Mouse (Mus musculus): ENCODE measurements around the gene Dnm3.

Gene Dnm3

DNA sequence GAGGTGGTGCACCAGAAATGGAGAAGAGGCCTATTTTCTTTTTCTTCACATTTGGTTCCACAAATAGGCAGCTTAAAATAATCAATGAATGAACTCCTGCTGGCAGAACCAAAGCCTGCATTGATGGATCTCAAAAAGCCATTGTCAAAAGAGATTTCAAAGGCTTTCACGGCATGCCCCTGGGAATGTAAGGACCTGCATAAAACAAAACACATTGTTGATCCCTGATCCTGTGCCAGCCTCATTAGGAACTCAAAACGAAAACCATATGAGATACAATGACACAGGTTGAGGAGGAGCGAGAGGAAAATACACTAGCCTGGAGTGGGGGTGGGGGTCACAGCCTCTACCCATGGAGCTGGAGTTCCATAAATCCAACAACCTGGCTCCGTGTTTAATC lies 153.4 kb downstream of the Dnm3 start:
- DNase-seq (ENCODE audit: low read depth), result no peak

DNA sequence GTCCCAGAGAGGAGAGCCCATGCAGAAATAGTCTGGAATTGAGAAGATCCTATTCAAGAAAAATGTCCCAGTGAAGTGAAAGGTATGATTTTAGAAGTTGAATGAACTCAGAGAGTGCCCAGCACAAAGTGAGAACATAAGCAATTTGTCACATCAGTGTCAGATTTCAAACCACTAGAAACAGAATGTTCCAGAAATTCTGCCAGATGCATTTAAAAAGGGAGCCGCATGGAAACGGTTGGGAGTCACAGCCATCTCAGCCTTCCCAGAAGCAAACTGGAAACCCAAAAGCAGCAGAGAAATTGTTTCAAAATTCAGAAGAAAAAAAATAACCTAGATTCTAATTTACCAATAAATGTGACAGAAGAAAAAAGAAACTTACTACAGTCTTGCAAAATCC lies 154.7 kb downstream of the Dnm3 start:
- no peak for DNase-seq (ENCODE audit: low read depth)

DNA sequence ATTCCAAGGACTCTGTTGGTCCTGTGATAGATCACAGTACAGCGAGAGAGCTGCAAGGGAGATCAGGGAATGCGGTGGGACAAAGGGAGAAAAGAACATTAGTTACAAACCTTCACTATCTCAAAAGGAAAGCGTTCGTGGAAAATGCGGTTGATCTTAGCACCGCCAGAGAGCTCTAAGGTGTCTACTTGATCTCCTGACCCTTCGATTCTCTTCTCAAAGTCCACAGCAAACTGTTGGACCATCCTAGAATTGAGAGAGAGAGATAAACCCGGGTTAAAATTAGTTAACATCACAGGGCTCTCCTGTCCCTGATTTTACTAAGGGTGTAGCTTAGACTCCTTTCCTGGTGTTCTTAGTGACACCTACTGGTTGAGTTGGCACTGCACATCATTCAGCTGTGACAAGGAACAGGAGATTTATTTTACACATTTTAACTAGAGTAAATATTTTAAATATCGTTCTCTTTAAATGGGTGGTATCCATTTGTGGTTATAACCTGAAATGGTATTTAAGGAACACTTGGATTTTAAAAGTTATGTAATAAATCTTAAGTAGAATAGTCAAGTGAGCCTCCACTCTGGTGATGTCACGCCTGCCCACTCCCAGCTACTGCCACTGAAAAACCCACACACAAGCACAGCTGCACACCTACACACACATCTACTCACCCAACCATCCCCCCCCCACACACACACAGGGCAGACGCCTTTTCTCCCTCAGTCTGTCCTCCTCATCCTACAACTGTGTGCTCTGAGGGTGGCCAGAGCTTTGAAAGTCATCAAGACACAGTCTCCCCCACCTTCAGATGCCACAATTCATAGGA lies 164.2 kb downstream of the Dnm3 start:
- peak; percentile 67 for DNase-seq (ENCODE audit: low read depth)

DNA sequence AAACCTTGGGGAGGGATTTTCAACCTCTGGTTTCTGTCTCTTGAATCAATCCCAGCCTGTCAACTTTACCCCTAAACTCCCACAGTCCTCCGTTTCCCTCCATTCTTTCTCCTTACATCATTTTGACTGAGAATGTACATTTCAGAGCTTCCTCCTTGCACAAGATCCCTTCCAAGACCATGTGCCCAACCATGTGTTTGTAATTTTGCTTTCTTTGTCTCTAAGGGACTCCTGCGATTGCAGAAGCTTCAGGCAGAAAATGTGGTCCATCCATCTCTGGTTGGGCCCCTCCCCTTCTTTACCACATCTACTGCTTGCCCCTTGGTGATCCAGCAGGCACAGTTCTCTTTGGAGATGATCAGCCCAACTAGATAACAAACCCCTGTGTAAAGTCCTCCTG lies 165.2 kb downstream of the Dnm3 start:
- DNase-seq (ENCODE audit: low read depth), result no peak

- no peak for DNase-seq (ENCODE audit: low read depth)
These were observed 165.7 kb downstream of the Dnm3 start for GRCm38 (mm10) chr1:162312152-162312551.

- DNase-seq (ENCODE audit: low read depth), result no peak
These were observed 172.6 kb downstream of the Dnm3 start for GRCm38 (mm10) chr1:162305247-162305646.

GRCm38 (mm10) chr1:162302480-162302879 lies 175.4 kb downstream of the Dnm3 start:
- no peak for DNase-seq (ENCODE audit: low read depth)

GRCm38 (mm10) chr1:162299558-162300319 lies 178.1 kb downstream of the Dnm3 start:
- peak; percentile 88 for DNase-seq (ENCODE audit: low read depth)

- DNase-seq (ENCODE audit: low read depth), result no peak
These were observed 179.3 kb downstream of the Dnm3 start for GRCm38 (mm10) chr1:162298527-162298926.

DNA sequence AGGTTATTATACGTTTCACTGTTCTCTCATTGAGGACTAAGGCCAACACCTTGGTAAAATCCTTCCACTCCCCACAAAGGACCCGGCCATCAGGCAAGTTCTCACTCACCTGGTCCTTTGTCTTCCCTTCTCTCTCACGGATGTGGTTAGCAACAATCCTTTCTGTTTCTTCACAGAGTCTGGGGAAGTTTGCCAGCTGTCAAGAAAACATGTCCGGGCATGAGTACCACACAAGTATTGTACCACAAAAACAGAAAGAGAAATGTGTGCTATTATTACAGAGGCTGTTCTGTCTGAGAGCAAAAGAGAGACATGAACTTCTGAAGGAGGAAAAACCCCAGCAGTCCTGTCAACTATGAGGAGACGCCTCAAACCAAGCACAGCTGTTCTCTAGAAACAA lies 182.4 kb downstream of the Dnm3 start:
- peak; percentile 83 for DNase-seq (ENCODE audit: low read depth)

DNA sequence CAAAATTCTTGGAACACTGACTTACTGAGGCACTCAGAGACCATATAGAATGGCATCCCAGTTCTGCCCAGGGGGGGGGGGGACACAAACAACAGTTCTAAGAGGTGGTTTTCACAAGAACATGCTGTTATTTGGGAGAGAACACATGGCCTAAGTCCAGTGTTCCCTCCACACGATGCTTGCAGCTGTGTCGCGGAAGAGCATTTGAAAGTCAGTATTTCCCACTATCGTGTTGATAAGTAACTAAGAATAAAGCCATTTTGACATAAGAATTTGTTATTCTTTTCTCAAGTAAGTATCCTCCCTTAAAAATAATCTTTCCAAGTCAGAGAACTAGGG lies 183.3 kb downstream of the Dnm3 start:
- DNase-seq (ENCODE audit: low read depth), result no peak

DNA sequence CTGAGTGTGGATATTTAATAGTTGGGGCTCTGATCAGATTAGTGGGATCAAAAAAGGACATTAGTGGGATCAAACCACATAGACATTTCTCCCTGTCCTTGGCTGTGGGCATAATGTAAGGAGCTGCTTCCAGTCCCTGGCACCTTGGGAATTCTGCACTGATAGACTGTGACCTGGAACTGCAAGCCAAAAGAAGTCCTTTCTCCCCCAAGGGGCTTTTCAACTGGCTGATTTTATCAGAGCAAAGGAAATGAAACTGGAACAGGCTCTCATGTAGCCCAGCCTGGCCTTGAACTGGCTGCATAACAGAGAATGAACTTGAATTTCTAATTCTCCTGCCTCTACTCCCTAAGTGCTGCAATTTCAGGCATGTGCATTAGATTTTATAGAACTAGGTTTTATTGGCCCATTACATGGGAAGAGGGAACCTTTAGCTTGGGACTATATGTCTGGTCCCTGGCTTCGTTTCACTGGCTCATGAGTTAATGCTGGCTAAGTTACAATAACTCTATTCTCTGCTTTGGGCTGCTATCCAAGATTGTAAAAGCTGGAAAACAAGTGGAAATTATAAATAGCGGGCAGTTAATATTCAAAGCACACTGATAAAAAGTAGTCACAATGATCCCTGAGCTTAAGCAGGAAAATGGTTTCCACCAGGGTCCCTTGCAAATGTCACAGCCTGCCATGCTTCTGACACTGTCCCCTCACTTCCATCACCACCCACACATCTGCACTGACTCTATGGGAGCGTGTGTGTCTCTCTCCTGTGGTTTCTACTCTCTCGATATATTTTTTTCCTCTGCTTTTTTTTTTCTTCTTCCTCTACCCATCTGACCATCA lies 183.9 kb downstream of the Dnm3 start:
- no peak for DNase-seq (ENCODE audit: low read depth)

DNA sequence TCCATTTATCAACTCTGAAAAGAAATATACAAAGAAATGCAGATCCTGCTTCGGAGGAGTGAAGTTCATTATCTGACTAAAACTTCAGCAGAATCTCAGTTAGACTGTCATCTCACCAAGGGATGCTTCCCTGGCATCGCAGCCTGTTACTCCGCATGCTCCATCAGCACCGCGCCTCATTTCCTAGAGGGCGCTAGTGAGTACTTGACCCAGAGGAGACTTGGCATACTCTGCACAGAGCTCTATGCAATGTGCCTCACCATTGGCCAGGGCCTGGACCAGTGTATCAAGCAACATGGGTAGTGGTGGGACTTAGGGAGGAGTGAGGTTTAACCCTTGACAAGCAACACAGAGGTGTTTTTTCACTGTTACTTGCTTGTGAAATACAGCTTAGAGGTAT lies 190.9 kb downstream of the Dnm3 start:
- no peak for DNase-seq (ENCODE audit: low read depth)

DNA sequence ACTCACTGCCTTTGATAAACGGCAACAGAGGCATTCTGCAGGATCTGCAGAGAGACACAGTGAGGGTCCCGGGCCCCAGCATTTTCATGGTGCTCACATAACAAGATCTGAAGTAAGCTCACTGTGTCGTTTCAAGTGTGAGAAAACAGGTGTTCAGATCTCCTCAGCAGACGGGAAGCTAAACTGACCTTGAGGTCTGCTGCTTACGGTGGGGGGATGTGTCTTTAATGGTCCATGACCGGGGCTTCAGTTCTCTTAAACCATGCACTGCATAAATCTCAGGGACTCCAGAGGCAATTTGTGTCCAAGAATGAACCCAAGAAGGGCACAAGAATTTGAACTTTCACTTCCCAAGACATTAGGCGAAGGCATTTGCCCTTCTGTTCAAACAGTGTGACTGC lies 195.9 kb downstream of the Dnm3 start:
- DNase-seq (ENCODE audit: low read depth), result no peak

DNA sequence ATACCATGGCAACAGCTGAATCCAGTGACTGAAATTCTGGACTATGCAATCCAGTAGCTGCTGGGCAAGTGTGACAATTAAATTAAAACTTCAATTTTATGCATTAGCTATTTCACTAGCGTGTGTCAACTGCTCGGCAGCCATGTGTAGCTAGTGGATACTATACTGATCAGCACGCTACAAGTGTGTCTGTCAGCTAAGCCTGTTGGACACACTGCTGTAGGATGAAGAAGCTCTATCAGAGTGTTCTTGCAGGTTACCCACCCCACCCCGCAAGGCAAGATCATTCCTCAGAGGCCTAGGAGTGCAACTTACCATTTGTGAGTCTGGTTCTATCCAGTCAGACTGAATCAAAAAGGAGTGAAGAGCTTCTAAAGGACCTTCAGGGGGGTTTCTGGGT lies 197.8 kb downstream of the Dnm3 start:
- no peak for DNase-seq (ENCODE audit: low read depth)

GRCm38 (mm10) chr1:162276011-162276410 lies 201.8 kb downstream of the Dnm3 start:
- peak; percentile 37 for DNase-seq (ENCODE audit: low read depth)

DNA sequence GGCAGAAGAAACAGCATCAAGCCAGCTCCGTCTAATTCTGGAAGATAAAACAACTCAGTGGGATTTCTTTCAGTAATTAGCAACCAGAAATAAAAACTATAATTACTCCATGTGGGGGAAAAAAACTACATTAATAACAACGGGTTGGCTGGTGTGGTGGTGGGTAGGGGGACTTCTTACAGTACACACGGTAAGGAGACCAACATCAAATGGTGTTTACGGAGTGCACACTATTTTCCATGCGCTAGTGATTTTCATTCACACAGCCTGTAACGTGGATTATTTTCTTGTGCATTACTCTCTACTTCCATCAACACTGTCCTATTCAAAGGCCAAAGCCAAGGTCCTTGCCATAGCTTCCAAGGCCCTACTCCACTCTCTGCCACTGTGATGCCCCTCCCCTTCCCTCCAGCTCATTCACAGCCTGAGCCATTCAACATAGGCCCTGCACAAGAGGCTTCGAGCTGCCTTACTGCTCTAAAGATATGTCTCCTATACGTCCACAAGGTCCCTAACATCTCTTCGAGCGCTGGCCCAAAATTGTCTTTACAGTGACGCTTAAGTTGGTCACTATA lies 203.1 kb downstream of the Dnm3 start:
- no peak for DNase-seq (ENCODE audit: low read depth)

GRCm38 (mm10) chr1:162256912-162257607 lies 220.8 kb downstream of the Dnm3 start:
- no peak for DNase-seq (ENCODE audit: low read depth)

DNA sequence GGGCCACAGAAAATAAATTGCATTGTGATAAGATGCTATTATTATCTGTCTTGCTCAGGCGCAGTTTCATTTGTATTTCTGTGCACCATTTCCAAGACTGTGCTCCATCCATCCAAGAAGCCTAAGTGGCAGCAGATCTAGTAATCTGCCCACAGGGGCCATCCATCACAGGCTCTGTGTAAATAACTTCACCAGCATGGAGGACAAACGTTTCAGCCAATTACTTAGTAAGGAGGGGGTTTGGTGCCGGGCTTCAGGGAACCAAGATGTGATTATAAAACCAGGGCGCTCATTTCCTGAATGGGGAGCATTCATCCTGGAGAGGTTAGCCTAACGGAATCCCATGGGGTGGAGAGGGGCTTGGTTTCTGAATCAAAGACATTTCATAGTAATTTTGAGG lies 222.9 kb downstream of the Dnm3 start:
- DNase-seq (ENCODE audit: low read depth), result no peak

DNA sequence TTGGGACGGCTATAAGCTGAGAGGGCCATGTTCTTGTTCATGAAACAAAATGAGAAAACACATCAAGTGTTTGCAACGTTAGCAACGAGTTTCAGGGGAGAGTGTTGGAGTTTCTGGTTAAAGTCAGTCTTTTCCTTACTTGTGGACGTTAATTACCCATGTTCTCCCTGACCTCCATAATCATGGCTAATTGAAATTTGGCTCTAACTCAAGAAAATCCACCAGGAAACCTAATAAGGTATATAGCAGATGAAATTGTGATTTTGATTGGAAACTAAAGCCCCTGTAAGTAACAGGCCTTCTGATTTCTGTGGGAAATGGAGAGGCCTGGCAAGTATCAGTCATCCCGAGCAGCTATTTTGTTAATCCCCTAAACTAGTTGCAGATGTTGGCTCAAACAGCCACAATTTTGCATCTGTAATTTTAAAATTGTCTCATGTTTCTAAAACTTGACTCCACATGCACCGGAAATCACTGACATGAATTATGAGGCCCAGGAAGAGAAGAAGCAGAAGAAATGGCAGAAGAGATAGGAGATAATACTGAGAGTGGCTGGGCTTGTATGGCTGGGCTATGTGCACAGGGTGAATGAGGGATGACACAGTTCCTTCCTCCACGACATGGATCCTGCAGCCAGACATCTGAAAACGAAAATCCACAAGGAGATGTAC lies 223.7 kb downstream of the Dnm3 start:
- DNase-seq (ENCODE audit: low read depth), result no peak

DNA sequence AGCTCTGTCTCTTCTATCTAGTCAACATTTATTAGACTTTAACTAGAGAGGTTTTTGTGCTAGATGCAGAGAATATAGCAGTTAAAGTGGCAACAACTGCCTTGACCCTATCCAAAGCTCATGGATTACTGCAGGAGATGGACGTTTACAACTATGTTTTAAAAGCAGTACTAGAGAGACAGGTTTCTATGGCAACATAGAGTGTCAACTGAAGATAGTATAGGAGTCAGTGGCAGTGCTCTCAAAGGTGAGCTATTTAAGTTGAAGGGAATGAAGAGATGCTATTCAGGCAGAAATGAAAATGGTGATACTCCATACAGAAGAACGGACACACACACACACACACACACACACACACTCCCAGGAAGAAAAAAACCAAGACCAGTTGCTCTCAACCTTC lies 225.0 kb downstream of the Dnm3 start:
- DNase-seq (ENCODE audit: low read depth), result no peak
